Mouse (Mus musculus) megakaryocyte progenitor cell, adult 5-6 weeks (primary cell): ENCODE results near the gene Etnppl. TPM values are rescaled to one million over a fixed set of nuclear protein-coding genes. Genes with fewer than 3 reads are reported as not detected.

Experiments
- ATAC-seq: replicated peaks from 2 replicates; pipeline ENCODE4 v1.8.0; 2016; ENCODE audit warnings: mild to moderate bottlenecking, moderate TSS enrichment, inconsistent platforms; ENCODE audit not compliant: poor library complexity
- total RNA-seq, 2 experiments: library from RNA; stranded (forward) in 1 of 2; stranded (reverse) in 1 of 2; fragments of 157-497, 149-512 nt in 1 of 2; fragments of 200-1000 nt in 1 of 2; gene quantifications; 2 replicates each; pipeline versions ENCODE4 v1.2.3 to v1.2.4; 2015 to 2017

The Etnppl gene
- total RNA-seq, 2 experiments from 2014 or later = not detected

GRCm38 (mm10) chr3:130671291-130671690 is 54.0 kb downstream of the Etnppl start:
- ATAC-seq = no peak

GRCm38 (mm10) chr3:130677671-130678460 is 60.6 kb downstream of the Etnppl start:
- no peak for ATAC-seq

- no peak for ATAC-seq
Observed at GRCm38 (mm10) chr3:130681226-130681625, 64.0 kb downstream of the Etnppl start.

GRCm38 (mm10) chr3:130682183-130682582 is 64.9 kb downstream of the Etnppl start:
- ATAC-seq = no peak

- ATAC-seq = no peak
Observed at GRCm38 (mm10) chr3:130683836-130684235, 66.6 kb downstream of the Etnppl start.

GRCm38 (mm10) chr3:130684276-130685013 is 67.2 kb downstream of the Etnppl start:
- no peak for ATAC-seq

- no peak for ATAC-seq
Observed at GRCm38 (mm10) chr3:130685014-130685366, 67.7 kb downstream of the Etnppl start.

- no peak for ATAC-seq
Observed at GRCm38 (mm10) chr3:130687051-130687450, 69.8 kb downstream of the Etnppl start.

Other genes with a start within 250 kb of the Etnppl start
- gene Ostc, start 92.0 kb downstream of the Etnppl start, total RNA-seq (2015) = 371 and 419 TPM in 2 replicates
- 278 and 308 TPM in 2 replicates for gene Ostc, start 92.0 kb downstream of the Etnppl start, total RNA-seq (2017)
- gene Rpl34, start 113.0 kb downstream of the Etnppl start, total RNA-seq (2015) = 1,518 and 1,526 TPM in 2 replicates
- 2,867 and 3,584 TPM in 2 replicates for gene Rpl34, start 113.0 kb downstream of the Etnppl start, total RNA-seq (2017)